Mouse (Mus musculus): ENCODE results near the gene Rabl6. TPM values are rescaled to one million over a fixed set of nuclear protein-coding genes. Genes with fewer than 3 reads are reported as not detected.

Gene Rabl6
- 64.7 and 68.3 TPM in 2 replicates for polyA plus RNA-seq (2015; fragmentation: Nextera tagmentation; extraction: Ambion mirVana)

- ATAC-seq: peak; percentile 93
- under 1% methylated on average over 78 of the region's 80 CpGs for WGBS
- H3K4me2 ChIP-seq (ENCODE audit: low read length): peak within 1 kb of the TSS; percentile 80
Measured at GRCm38 (mm10) chr2:25607761-25608622, at the start of gene Rabl6. Gene Rabl6, minus strand, starts transcription at chr2:25608521.

DNA sequence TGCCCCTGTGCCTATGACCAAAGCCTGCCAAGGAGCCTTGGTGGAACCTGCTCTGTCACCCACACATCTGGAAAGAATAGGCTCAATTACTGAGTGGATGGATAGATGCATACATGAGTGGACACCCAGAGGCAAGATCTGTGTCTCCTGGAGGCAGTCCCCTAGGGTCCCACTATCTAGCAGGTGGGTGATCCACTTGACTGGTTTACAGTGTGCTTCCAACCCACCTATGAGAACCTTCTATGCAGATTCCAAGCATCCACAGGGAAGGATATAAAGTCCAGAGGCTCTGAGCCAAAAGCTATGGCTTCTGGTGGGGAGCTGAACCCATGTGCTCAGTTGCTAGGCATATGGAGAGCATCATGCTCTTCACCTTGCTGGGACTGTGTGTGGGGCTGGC is 49.3 kb upstream of the Rabl6 start, which contains the start of gene Lcn5:
Lcn5 (plus strand) TSS at position 301 of the 400 bp plus-strand sequence.
- ATAC-seq: no peak
- no peak within 1 kb of the TSS for H3K4me3 ChIP-seq (ENCODE audit: low read depth, low read length)

More at GRCm38 (mm10) chr2:25607761-25608622, at the start of gene Rabl6:
- no peaks in the 10 kb centered on the region for H3K9me3 ChIP-seq (replicated peaks; ENCODE audit: control insufficient read depth, low read length, poor library complexity, severe bottlenecking)
- H3K36me3 ChIP-seq (ENCODE audit: control insufficient read depth, insufficient read depth, low read length): no peaks in the 10 kb centered on the region
- peaks cover 24% of the 10 kb centered on the region for H3K4me1 ChIP-seq (ENCODE audit: control insufficient read depth, insufficient read depth, low read length)
- peak within 1 kb of the TSS; percentile 75 for H3K4me3 ChIP-seq (ENCODE audit: low read depth, low read length)
- peak within 1 kb of the TSS; percentile 93 for H3K27ac ChIP-seq (ENCODE audit: low read length)
- H3K27me3 ChIP-seq (ENCODE audit: control insufficient read depth, insufficient read depth, low read depth, low read length): no peaks in the 10 kb centered on the region; the same call in 1 of the 2 replicates
- H3K9ac ChIP-seq (ENCODE audit: low read depth, low read length): peak within 1 kb of the TSS; percentile 82

DNA sequence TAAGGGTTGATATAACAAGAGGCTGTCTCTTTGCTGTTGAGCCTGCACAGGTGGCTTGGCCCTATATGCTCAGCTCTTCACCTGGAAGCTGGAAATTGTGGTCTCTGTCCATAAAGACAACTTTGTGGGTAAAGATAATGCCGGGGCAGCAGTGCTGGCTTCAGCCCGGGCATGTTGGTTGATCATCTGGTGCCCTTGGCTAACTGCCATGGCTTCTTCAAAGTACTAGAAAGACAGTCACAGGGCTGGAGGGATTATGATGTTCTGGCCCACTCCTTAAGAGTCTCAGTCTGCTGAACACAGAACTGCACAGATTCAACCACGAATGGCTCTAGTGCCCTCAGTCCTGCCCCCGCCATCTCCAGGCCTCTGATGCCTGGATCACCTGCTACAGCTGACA is 48.9 kb upstream of the Rabl6 start:
- 84% methylated on average over 4 of the region's 4 CpGs for WGBS
- no peak for ATAC-seq
- Histone ChIP-seq H3K4me3 (ENCODE audit: low read depth, low read length) (no peak overlapping the region), H3K4me1 (ENCODE audit: control insufficient read depth, insufficient read depth, low read length) (no peaks in the 10 kb centered on the region), H3K9ac (ENCODE audit: low read depth, low read length) (no peak overlapping the region), H3K36me3 (ENCODE audit: control insufficient read depth, insufficient read depth, low read length) (no peaks in the 10 kb centered on the region), H3K27me3 (ENCODE audit: control insufficient read depth, insufficient read depth, low read depth, low read length) (no peaks in the 10 kb centered on the region), H3K4me2 (ENCODE audit: low read length) (no peak overlapping the region), H3K9me3 (replicated peaks; ENCODE audit: control insufficient read depth, low read length, poor library complexity, severe bottlenecking) (no peaks in the 10 kb centered on the region), H3K27ac (ENCODE audit: low read length) (no peak overlapping the region)

More for the DNA sequence above, 49.3 kb upstream of the Rabl6 start, which contains the start of gene Lcn5:
- Histone ChIP-seq H3K4me1 (ENCODE audit: control insufficient read depth, insufficient read depth, low read length) (no peaks in the 10 kb centered on the region), H3K27ac (ENCODE audit: low read length) (no peak within 1 kb of the TSS), H3K27me3 (ENCODE audit: control insufficient read depth, insufficient read depth, low read depth, low read length) (no peaks in the 10 kb centered on the region), H3K9me3 (replicated peaks; ENCODE audit: control insufficient read depth, low read length, poor library complexity, severe bottlenecking) (no peaks in the 10 kb centered on the region), H3K4me2 (ENCODE audit: low read length) (no peak within 1 kb of the TSS), H3K9ac (ENCODE audit: low read depth, low read length) (no peak within 1 kb of the TSS), H3K36me3 (ENCODE audit: control insufficient read depth, insufficient read depth, low read length) (no peaks in the 10 kb centered on the region)

DNA sequence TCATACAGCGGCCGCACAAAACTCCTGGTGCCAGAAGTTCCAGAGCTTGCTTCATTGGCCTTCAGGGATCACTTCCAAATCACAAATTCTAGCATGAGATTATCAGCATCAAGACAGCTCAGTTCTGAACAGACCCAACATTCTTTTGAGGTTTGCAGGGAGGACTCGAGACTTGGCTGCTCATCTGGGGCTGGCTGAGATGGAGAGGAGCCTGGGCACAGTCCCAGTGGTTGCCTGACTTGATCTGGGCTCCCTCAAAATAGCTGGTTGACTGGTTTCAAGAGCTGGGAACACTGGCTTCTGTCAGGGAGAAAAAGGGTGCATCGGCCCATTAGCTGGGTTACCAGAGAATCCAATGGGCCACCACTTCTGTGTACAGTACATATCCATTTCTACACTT is 48.4 kb upstream of the Rabl6 start:
- no peaks in the 10 kb centered on the region for H3K4me1 ChIP-seq (ENCODE audit: control insufficient read depth, insufficient read depth, low read length)
- H3K4me3 ChIP-seq (ENCODE audit: low read depth, low read length): no peak overlapping the region
- ATAC-seq: no peak
- H3K9me3 ChIP-seq (replicated peaks; ENCODE audit: control insufficient read depth, low read length, poor library complexity, severe bottlenecking): no peaks in the 10 kb centered on the region
- H3K27ac ChIP-seq (ENCODE audit: low read length): no peak overlapping the region
- no peaks in the 10 kb centered on the region for H3K27me3 ChIP-seq (ENCODE audit: control insufficient read depth, insufficient read depth, low read depth, low read length)
- WGBS: 82% methylated on average over 4 of the region's 4 CpGs
- H3K36me3 ChIP-seq (ENCODE audit: control insufficient read depth, insufficient read depth, low read length): no peaks in the 10 kb centered on the region
- no peak overlapping the region for H3K4me2 ChIP-seq (ENCODE audit: low read length)
- no peak overlapping the region for H3K9ac ChIP-seq (ENCODE audit: low read depth, low read length)

- Histone ChIP-seq H3K27me3 (ENCODE audit: control insufficient read depth, insufficient read depth, low read depth, low read length) (no peaks in the 10 kb centered on the region), H3K4me3 (ENCODE audit: low read depth, low read length) (no peak overlapping the region), H3K36me3 (ENCODE audit: control insufficient read depth, insufficient read depth, low read length) (no peaks in the 10 kb centered on the region), H3K9me3 (replicated peaks; ENCODE audit: control insufficient read depth, low read length, poor library complexity, severe bottlenecking) (no peaks in the 10 kb centered on the region), H3K4me1 (ENCODE audit: control insufficient read depth, insufficient read depth, low read length) (no peaks in the 10 kb centered on the region), H3K9ac (ENCODE audit: low read depth, low read length) (no peak overlapping the region), H3K4me2 (ENCODE audit: low read length) (no peak overlapping the region), H3K27ac (ENCODE audit: low read length) (no peak overlapping the region)
- WGBS: 64% methylated on average over 1 of the region's 1 CpGs
- ATAC-seq: no peak
Measured at GRCm38 (mm10) chr2:25654502-25654901, 46.2 kb upstream of the Rabl6 start.

DNA sequence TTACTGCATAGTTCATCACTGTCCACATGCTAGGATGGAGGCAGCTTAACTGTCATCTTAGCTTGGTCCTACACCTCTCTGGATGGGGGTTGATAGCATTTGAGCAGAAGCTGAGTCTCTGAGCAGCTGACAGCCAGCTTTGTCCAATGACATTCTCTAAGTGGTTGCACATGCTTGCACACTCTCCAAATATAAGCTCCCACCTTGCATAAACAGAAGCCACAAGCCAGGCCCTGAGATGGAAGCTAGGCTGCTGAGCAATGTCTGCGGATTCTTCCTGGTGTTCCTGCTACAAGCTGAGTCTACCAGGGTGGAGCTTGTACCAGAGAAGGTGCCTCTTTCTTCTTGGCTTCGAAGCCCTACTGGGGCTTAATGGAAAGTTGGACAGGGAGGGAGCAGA is 44.6 kb upstream of the Rabl6 start, which contains the start of gene Lcn8:
Lcn8 (plus strand) TSS at position 219 of the 400 bp plus-strand sequence.
- no peak for ATAC-seq
- Histone ChIP-seq H3K4me3 (ENCODE audit: low read depth, low read length) (no peak within 1 kb of the TSS), H3K4me2 (ENCODE audit: low read length) (no peak within 1 kb of the TSS), H3K4me1 (ENCODE audit: control insufficient read depth, insufficient read depth, low read length) (no peaks in the 10 kb centered on the region), H3K9ac (ENCODE audit: low read depth, low read length) (no peak within 1 kb of the TSS), H3K27me3 (ENCODE audit: control insufficient read depth, insufficient read depth, low read depth, low read length) (no peaks in the 10 kb centered on the region), H3K27ac (ENCODE audit: low read length) (no peak within 1 kb of the TSS), H3K9me3 (replicated peaks; ENCODE audit: control insufficient read depth, low read length, poor library complexity, severe bottlenecking) (no peaks in the 10 kb centered on the region), H3K36me3 (ENCODE audit: control insufficient read depth, insufficient read depth, low read length) (no peaks in the 10 kb centered on the region)
- 75% methylated on average over 2 of the region's 2 CpGs for WGBS

DNA sequence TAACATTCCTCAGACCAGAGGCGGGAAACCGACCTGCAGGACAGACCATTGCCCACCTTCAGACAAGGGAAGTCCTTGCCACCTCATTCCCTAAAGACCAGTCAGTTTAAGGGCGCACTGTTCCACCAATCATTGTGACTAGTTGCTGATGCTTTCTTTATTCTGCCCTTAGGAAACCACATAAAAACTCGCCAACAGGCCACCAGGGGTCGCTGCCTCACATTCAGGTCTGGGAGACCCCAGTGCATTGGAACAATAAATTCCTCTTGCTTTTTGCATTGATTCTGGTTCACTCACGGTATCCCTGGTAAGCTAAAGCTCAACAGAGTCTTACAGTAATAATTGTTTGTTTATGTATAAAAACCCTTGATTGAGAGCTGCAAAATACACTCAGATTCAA is 31.6 kb upstream of the Rabl6 start:
- WGBS: 15% methylated on average over 6 of the region's 6 CpGs
- H3K27me3 ChIP-seq (ENCODE audit: control insufficient read depth, insufficient read depth, low read depth, low read length): no peaks in the 10 kb centered on the region
- H3K9me3 ChIP-seq (replicated peaks; ENCODE audit: control insufficient read depth, low read length, poor library complexity, severe bottlenecking): no peaks in the 10 kb centered on the region
- no peak overlapping the region for H3K4me2 ChIP-seq (ENCODE audit: low read length)
- H3K4me3 ChIP-seq (ENCODE audit: low read depth, low read length): no peak overlapping the region
- no peak overlapping the region for H3K9ac ChIP-seq (ENCODE audit: low read depth, low read length)
- no peaks in the 10 kb centered on the region for H3K36me3 ChIP-seq (ENCODE audit: control insufficient read depth, insufficient read depth, low read length)
- no peaks in the 10 kb centered on the region for H3K4me1 ChIP-seq (ENCODE audit: control insufficient read depth, insufficient read depth, low read length)
- H3K27ac ChIP-seq (ENCODE audit: low read length): no peak overlapping the region
- ATAC-seq: no peak

- H3K4me1 ChIP-seq (ENCODE audit: control insufficient read depth, insufficient read depth, low read length): no peaks in the 10 kb centered on the region
- H3K4me3 ChIP-seq (ENCODE audit: low read depth, low read length): no peak overlapping the region
- H3K27me3 ChIP-seq (ENCODE audit: control insufficient read depth, insufficient read depth, low read depth, low read length): no peaks in the 10 kb centered on the region
- WGBS: 40% methylated on average over 1 of the region's 1 CpGs
- no peak for ATAC-seq
- no peaks in the 10 kb centered on the region for H3K36me3 ChIP-seq (ENCODE audit: control insufficient read depth, insufficient read depth, low read length)
- H3K4me2 ChIP-seq (ENCODE audit: low read length): no peak overlapping the region
- no peak overlapping the region for H3K27ac ChIP-seq (ENCODE audit: low read length)
- no peak overlapping the region for H3K9ac ChIP-seq (ENCODE audit: low read depth, low read length)
- no peaks in the 10 kb centered on the region for H3K9me3 ChIP-seq (replicated peaks; ENCODE audit: control insufficient read depth, low read length, poor library complexity, severe bottlenecking)
Measured at GRCm38 (mm10) chr2:25634046-25634445, 25.7 kb upstream of the Rabl6 start.

DNA sequence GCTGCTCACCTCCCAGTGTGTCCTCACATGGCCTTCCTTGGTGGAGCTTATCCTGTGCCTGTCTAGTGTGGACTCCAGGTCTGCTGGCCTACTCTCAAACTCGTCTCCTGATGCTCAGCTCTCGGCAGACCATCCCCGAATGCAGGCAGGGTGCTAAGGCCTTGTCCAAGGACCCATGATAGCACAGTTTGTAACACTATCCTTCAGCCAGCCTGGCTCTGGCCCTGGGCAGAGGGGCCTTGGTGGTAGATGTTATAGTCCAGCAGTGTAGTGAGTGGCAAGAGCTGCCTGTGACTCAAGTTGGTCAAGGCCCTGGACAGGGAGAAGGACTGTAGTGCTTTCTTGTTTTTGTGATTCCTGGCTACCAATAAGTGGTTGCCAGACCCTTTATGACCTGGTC is 25.3 kb upstream of the Rabl6 start:
- H3K4me3 ChIP-seq (ENCODE audit: low read depth, low read length): no peak overlapping the region
- no peaks in the 10 kb centered on the region for H3K36me3 ChIP-seq (ENCODE audit: control insufficient read depth, insufficient read depth, low read length)
- H3K27ac ChIP-seq (ENCODE audit: low read length): no peak overlapping the region
- H3K9me3 ChIP-seq (replicated peaks; ENCODE audit: control insufficient read depth, low read length, poor library complexity, severe bottlenecking): no peaks in the 10 kb centered on the region
- no peak overlapping the region for H3K9ac ChIP-seq (ENCODE audit: low read depth, low read length)
- no peaks in the 10 kb centered on the region for H3K4me1 ChIP-seq (ENCODE audit: control insufficient read depth, insufficient read depth, low read length)
- H3K27me3 ChIP-seq (ENCODE audit: control insufficient read depth, insufficient read depth, low read depth, low read length): no peaks in the 10 kb centered on the region
- ATAC-seq: no peak
- WGBS: 86% methylated on average over 3 of the region's 3 CpGs
- no peak overlapping the region for H3K4me2 ChIP-seq (ENCODE audit: low read length)
